Mouse (Mus musculus) midbrain, embryonic 13.5 days (tissue): ENCODE measurements around the gene Snip1. TPM values are rescaled to one million over a fixed set of nuclear protein-coding genes. Genes with fewer than 3 reads are reported as not detected.
A peak's percentile ranks its signal among the peaks of the same experiment; 100 is the strongest.

ENCODE experiments used
- ATAC-seq: fragments of 200-750 bp; cut with Nextera tagmentation; 2 replicates; pipeline ENCODE4 v1.8.0; 2017; ENCODE audit warnings: mild to moderate bottlenecking, moderate TSS enrichment, moderate library complexity
- H3K27ac ChIP-seq: fragments of 300-500 bp; sonication (generic); 2 replicates; pipeline ENCODE4 v1.5.1; 2015; ENCODE audit warnings: inconsistent platforms, mild to moderate bottlenecking, moderate library complexity
- H3K27me3 ChIP-seq: fragments of 300-500 bp; sonication (generic); 2 replicates; pipeline ENCODE4 v1.6.1; 2015; ENCODE audit warnings: mild to moderate bottlenecking, inconsistent platforms
- H3K36me3 ChIP-seq: fragments of 300-500 bp; sonication (generic); 2 replicates; pipeline ENCODE4 v1.6.1; 2015; ENCODE audit warnings: mild to moderate bottlenecking, inconsistent platforms
- H3K4me1 ChIP-seq: fragments of 300-500 bp; sonication (generic); replicated peaks from 2 replicates; pipeline ENCODE4 v1.6.1; 2015; ENCODE audit warnings: inconsistent platforms
- H3K4me2 ChIP-seq: fragments of 300-500 bp; sonication (generic); replicated peaks from 2 replicates; pipeline ENCODE4 v1.6.1; 2015; ENCODE audit warnings: moderate library complexity, mild to moderate bottlenecking, inconsistent platforms
- H3K4me3 ChIP-seq: fragments of 300-500 bp; sonication (generic); replicated peaks from 2 replicates; pipeline ENCODE4 v1.5.1; 2015; ENCODE audit warnings: mild to moderate bottlenecking, inconsistent platforms
- H3K9ac ChIP-seq: fragments of 300-500 bp; sonication (generic); replicated peaks from 2 replicates; pipeline ENCODE4 v1.6.1; 2015; ENCODE audit warnings: mild to moderate bottlenecking, inconsistent platforms
- H3K9me3 ChIP-seq: fragments of 300-500 bp; sonication (generic); 2 replicates; pipeline ENCODE4 v1.6.1; 2016; ENCODE audit warnings: mild to moderate bottlenecking, inconsistent platforms
- WGBS: fragments of 180-500 bp; shearing (Covaris S2); methylation state at CpG from one replicate; pipeline ENCODE4 v1.1.7; 2015; 5-methylcytosine and 5-hydroxymethylcytosine counted together
- polyA plus RNA-seq: library from polyadenylated mRNA; unstranded; fragments of >200 nt; fragmentation: Nextera tagmentation; extraction: Ambion mirVana; gene quantifications from 2 replicates; pipeline ENCODE4 v1.2.1, GENCODE M21; 2015

Snip1 gene
- polyA plus RNA-seq, 1 experiment from 2014 or later, result 28.5 TPM

DNA sequence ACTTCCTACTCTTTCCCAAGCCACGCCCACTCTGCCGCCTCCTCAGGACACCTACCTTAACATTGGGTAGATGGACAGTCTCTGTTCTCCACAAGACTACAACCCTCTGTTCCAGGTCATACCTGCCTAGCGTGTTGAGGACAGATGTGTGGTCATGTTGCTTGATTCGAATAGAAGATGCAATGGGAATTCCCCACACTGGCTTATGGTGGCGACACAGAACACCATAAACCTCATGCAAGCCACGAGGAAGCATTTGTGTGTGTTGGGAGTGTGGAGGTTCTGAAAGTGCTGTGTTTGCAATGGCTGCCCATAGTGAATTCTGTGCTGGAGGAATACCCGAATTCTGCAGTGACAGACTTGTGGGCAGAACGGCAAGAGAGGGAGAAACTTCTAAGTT lies 2.6 kb upstream of the Snip1 start:
- Histone ChIP-seq H3K4me2 (no peak overlapping the region), H3K36me3 (peaks cover 8% of the 10 kb centered on the region), H3K4me1 (peaks cover 22% of the 10 kb centered on the region), H3K27me3 (peaks cover 5% of the 10 kb centered on the region; the same call in 1 of the 2 replicates), H3K27ac (no peak overlapping the region), H3K4me3 (no peak overlapping the region), H3K9ac (no peak overlapping the region), H3K9me3 (no peaks in the 10 kb centered on the region)
- no peak for ATAC-seq
- WGBS, result 75% methylated on average over 8 of the region's 8 CpGs

DNA sequence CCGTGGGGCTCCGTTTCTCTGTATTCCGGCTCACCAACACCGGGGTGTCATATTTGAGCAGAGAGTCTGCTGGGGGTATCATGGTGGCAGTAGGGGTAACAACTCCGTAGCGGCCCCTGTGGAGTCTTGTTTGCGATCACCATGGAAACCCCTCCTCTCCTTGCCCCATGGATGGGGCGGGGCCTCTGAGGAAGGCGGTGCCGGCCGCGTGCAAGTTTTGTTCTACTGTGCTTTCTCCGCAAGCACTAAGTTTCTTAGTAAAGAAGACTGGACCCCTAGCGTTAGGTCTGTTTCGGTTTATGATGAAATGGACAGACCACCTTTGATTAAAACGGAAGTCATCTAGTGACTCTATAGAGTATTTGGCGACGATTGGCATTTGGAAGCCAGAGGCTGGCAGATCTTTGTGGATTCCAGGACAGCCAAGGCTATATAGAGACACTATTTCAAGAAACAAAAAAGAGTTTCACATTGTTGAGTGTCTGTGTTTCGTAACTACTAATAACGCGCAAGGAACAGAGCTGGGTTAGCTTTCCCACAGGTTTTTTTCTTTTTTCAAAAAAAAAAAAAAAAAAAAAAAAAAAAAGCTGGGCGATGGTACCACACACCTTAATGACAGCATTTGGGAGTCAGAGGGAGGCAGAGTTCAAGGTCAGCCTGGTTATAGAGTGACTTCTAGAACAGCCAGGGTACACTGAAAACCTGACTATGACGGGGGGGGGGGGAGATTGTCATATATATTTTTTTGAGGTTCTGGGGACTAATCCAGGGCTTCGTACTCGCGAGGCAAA lies 760 bp upstream of the Snip1 start, which contains the start of gene Dnali1:
Gene Dnali1 (minus strand): TSS at position 187 of the 791 bp plus-strand sequence.
- Histone ChIP-seq H3K36me3 (peaks cover 26% of the 10 kb centered on the region), H3K4me2 (peak within 1 kb of the TSS; percentile 95), H3K27ac (peak within 1 kb of the TSS; percentile 62; the same call in 1 of the 2 replicates), H3K9me3 (no peaks in the 10 kb centered on the region), H3K27me3 (peaks cover 5% of the 10 kb centered on the region; the same call in 1 of the 2 replicates), H3K4me3 (peak within 1 kb of the TSS; percentile 93), H3K4me1 (peaks cover 20% of the 10 kb centered on the region), H3K9ac (peak within 1 kb of the TSS; percentile 90)
- peak; percentile 31; the same call in 1 of the 2 replicates for ATAC-seq
- 2% methylated on average over 26 of the region's 26 CpGs for WGBS

DNA sequence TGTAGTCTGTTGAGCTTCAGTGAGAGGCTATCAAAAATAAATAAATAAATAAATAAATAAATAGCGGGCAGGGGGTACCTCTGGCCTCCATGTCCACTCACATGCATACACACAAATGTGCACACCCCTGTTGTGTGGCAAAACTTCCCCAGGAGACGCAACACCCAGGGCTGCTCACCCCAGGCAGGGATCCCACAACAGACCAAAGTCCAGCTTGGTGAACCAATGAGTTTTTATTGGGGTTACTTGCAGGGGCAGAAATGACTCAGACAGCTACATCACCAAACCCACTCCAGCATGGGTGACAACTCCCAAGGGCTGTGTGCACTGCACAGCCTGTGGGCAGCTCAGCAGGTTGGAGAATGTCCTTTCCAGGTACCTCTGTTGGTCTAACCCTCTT lies 11.2 kb downstream of the Snip1 start:
- Histone ChIP-seq H3K36me3 (peaks cover 51% of the 10 kb centered on the region), H3K27me3 (no peaks in the 10 kb centered on the region), H3K4me2 (no peak overlapping the region), H3K9ac (no peak overlapping the region), H3K9me3 (no peaks in the 10 kb centered on the region), H3K4me1 (no peaks in the 10 kb centered on the region), H3K27ac (no peak overlapping the region), H3K4me3 (no peak overlapping the region)
- no peak for ATAC-seq
- whole genome bisulfite sequencing, result 90% methylated on average over 2 of the region's 2 CpGs

DNA sequence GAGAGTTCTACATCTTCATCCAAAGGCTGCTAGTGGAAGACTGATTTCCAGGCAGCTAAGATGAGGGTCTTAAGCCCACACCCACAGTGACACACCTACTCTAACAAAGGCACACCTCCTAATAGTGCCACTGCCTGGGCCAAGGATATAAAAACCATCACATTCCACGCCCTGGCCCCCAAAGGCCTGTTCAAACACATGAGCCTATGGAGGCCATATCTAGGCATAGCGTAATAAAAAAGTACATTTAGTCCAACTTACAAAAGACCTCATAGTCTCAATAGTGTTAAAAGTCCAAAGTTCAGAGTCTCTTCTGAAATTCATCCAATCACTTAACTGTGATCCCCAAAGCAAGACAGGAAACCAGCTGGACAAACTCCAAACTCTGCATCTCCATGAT lies 12.2 kb downstream of the Snip1 start:
- no peak for ATAC-seq
- Histone ChIP-seq H3K27ac (no peak overlapping the region), H3K4me1 (peaks cover 2% of the 10 kb centered on the region; the same call in 1 of the 2 replicates), H3K27me3 (no peaks in the 10 kb centered on the region), H3K36me3 (peaks cover 41% of the 10 kb centered on the region), H3K9ac (no peak overlapping the region), H3K9me3 (no peaks in the 10 kb centered on the region), H3K4me3 (no peak overlapping the region), H3K4me2 (no peak overlapping the region)
- WGBS, result 87% methylated on average over 2 of the region's 2 CpGs

DNA sequence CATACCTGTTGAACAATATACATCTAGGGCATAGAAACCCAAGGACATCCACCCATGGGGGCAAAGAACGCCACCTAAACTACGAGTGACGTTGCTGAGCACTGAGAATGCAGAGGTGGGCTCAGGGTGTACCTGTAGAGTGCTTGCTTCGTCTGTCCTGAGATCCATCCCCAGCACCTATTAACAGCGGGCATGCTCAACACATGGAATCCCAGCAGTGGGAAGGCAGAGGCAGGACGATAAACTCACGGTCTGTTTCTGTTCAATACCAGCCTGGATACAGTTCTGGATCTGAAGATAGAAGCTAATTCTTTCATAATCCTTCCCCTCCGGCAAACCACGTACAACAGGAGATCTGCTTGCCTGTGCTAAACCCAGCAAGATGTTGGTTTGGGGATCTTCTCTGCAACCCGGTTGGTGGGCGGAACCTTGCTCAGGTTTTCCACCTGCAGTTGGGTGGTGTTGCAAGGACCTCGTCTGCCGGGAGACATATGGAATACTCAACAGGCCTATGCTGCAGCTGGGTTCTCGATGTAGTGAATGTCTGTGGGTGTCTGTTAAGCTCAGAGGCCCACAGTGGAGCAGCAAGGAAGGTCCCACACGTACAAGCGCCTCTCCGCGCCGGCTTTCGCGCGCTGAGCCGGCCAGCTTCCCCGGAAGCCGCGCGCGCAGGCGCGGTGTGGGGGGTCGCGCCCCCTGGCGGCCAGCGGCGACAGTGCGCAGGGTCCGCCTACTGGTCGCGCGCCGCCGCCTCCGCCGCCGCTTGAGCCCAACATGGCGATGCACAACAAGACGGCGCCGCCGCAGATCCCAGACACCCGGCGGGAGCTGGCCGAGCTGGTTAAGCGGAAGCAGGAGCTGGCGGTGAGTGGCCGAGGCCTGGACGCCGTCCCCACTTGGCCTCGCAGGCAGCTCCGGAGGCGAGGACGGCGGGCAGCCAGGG lies 18.2 kb downstream of the Snip1 start, which contains the start of gene Meaf6:
Gene Meaf6 (plus strand): TSS at position 732 of the 943 bp plus-strand sequence.
- H3K4me2 ChIP-seq, result peak within 1 kb of the TSS; percentile 82
- H3K9me3 ChIP-seq, result no peaks in the 10 kb centered on the region
- H3K27ac ChIP-seq, result peak within 1 kb of the TSS; percentile 99
- 1% methylated on average over 63 of the region's 63 CpGs for WGBS
- H3K9ac ChIP-seq, result peak within 1 kb of the TSS; percentile 92
- peaks cover 31% of the 10 kb centered on the region for H3K36me3 ChIP-seq
- H3K27me3 ChIP-seq, result no peaks in the 10 kb centered on the region
- peak; percentile 92 for ATAC-seq
- H3K4me3 ChIP-seq, result peak within 1 kb of the TSS; percentile 88
- peaks cover 29% of the 10 kb centered on the region for H3K4me1 ChIP-seq

DNA sequence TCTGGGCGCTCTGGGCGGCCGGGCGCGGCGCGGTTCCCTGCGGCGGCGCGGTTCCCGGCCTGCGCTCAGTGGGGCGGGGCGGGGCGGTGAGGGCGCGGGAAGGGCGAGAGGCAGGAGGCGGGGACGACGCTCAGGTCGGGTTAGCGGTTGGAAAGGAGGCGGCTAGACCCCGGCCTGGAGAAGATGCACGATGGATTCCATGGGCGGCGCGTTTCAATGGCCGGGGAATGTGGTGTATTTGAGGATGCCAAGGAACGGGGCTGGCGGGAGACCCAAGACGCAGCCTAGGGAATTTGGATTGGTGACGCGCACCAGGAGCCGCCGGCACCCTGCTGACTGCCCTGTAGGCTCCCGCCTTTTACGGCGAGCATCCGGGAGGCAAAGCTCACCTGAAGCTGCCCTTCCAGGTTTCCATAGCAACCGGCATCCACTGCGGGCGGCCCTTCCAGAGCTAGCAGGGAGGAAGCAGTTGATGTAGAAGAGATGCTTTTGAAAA lies 18.9 kb downstream of the Snip1 start:
- H3K36me3 ChIP-seq, result peaks cover 39% of the 10 kb centered on the region
- no peaks in the 10 kb centered on the region for H3K9me3 ChIP-seq
- H3K4me1 ChIP-seq, result peaks cover 29% of the 10 kb centered on the region
- peak overlapping the region; percentile 88 for H3K4me3 ChIP-seq
- H3K27ac ChIP-seq, result peak overlapping the region; percentile 99
- under 1% methylated on average over 45 of the region's 45 CpGs for WGBS
- peak overlapping the region; percentile 82 for H3K4me2 ChIP-seq
- no peaks in the 10 kb centered on the region for H3K27me3 ChIP-seq
- H3K9ac ChIP-seq, result peak overlapping the region; percentile 92
- peak; percentile 94 for ATAC-seq

DNA sequence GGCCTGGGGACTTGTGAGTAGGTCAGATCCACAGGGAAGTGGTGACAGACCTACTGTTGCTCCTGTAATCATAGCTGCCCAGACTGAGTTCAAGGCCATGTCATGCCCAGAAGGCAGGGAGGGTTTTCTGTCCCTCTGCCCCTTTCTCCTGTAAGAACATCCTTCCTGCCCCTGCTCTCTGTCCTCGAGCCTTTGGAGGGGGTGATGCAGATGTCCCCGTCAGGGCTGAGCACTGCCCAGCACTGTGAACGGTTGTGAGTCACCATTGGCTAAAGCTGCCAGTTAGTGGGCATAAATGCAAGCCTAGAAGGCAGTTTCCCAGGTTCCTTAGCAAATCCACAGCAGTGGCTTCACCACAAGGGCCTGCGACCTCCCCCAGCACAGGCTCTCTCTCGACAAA lies 26.6 kb downstream of the Snip1 start:
- Histone ChIP-seq H3K27ac (no peak overlapping the region), H3K9ac (no peak overlapping the region), H3K9me3 (no peaks in the 10 kb centered on the region), H3K4me2 (no peak overlapping the region), H3K4me1 (no peaks in the 10 kb centered on the region), H3K27me3 (no peaks in the 10 kb centered on the region), H3K4me3 (no peak overlapping the region), H3K36me3 (peaks cover 68% of the 10 kb centered on the region)
- ATAC-seq, result no peak
- 91% methylated on average over 5 of the region's 5 CpGs for WGBS

DNA sequence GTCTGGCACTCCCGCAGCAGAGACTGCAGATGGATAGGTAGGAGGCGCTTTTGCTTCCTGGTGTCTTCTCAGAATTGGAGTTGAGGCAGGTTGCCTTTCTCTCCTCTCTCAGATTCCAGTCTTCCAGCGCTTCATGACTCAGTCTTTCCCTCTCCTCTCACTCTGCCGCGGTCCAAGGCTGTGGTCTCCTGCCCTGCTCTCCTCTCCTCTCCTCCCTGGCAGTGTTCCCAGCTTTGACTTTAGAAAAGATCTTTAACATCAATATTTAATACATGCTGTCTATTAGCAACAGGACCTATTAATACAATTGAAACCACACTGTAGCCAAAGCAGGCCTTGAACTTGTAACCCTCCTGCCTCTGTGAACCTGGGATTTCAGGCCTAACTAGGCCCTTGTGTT lies 29.6 kb downstream of the Snip1 start:
- no peak overlapping the region for H3K9ac ChIP-seq
- 91% methylated on average over 5 of the region's 5 CpGs for WGBS
- H3K27me3 ChIP-seq, result no peaks in the 10 kb centered on the region
- ATAC-seq, result no peak
- H3K36me3 ChIP-seq, result peaks cover 42% of the 10 kb centered on the region
- H3K4me2 ChIP-seq, result no peak overlapping the region
- no peak overlapping the region for H3K27ac ChIP-seq
- H3K4me3 ChIP-seq, result no peak overlapping the region
- no peaks in the 10 kb centered on the region for H3K9me3 ChIP-seq
- no peaks in the 10 kb centered on the region for H3K4me1 ChIP-seq

DNA sequence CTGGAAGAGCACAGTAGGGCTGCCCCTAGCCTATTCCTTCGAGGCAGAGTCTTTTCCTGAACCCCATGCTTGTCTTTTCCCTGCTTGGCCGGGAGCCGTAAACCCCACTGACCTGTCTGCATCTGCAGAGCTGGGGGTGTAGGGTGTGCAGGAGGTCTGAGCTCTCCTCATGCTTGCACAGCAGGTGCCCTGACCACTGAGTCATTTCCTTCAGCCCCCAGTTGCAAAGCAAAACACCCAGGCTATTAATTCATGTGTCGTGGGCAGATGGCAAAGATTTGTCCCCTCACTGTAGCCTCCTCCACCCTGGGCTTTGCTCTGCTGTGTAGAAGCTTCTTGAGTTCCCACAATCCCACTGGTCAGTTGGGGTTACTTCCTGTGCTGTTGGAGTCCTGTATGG lies 30.9 kb downstream of the Snip1 start:
- Histone ChIP-seq H3K9ac (no peak overlapping the region), H3K9me3 (no peaks in the 10 kb centered on the region)
- WGBS, result 83% methylated on average over 4 of the region's 4 CpGs

DNA sequence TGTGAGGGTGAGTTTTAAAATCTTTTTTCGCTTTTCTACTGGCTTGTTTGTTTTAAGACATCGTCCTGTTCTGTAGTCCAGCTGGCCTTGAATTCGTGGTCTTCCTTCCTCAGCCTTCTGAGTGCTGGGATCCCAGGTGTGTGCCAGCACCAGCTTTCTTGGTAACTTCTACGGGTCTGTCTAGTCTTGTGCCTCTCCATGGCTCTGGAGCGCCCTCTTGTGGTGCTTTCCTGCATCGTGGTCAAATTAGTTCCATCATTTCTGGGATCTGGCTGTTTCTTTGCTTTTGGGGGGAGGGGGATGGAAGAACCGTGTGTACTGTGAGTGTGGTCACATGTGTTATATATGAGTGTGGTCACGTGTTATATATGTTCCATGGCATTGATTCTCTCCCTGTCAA lies 33.0 kb downstream of the Snip1 start:
- no peak overlapping the region for H3K4me2 ChIP-seq

More for the DNA sequence above, 30.9 kb downstream of the Snip1 start:
- no peak for ATAC-seq
- Histone ChIP-seq H3K4me1 (no peaks in the 10 kb centered on the region), H3K36me3 (peaks cover 28% of the 10 kb centered on the region), H3K27ac (no peak overlapping the region), H3K27me3 (no peaks in the 10 kb centered on the region), H3K4me2 (no peak overlapping the region), H3K4me3 (no peak overlapping the region)

DNA sequence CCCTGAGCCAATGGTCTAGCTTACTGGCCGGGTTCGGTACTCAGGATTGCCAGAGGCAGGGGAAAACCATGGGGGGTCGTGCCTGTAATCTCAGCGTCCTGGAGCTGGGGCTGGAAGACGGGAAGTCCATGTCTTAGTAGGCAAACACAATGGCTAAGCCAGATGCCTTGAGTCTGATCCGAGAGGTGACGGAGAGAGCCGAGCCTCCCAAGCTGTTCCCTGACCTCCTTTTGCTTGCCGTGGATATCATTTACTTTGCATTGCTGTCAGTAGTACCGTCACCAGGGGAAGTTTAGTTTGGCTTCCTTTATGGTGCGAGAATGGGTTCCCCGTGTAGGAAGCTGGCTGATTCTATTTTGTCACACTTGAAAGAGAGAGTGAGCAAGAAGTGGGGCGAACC lies 34.9 kb downstream of the Snip1 start:
- Histone ChIP-seq H3K27ac (no peak overlapping the region), H3K4me1 (no peaks in the 10 kb centered on the region), H3K4me2 (no peak overlapping the region), H3K4me3 (no peak overlapping the region), H3K9ac (no peak overlapping the region), H3K36me3 (peaks cover 42% of the 10 kb centered on the region), H3K27me3 (no peaks in the 10 kb centered on the region), H3K9me3 (no peaks in the 10 kb centered on the region)
- ATAC-seq, result no peak
- 73% methylated on average over 13 of the region's 13 CpGs for WGBS

More for the DNA sequence above, 33.0 kb downstream of the Snip1 start:
- no peaks in the 10 kb centered on the region for H3K27me3 ChIP-seq
- no peak overlapping the region for H3K9ac ChIP-seq
- H3K4me1 ChIP-seq, result no peaks in the 10 kb centered on the region
- H3K4me3 ChIP-seq, result no peak overlapping the region
- WGBS, result 13% methylated on average over 8 of the region's 8 CpGs
- no peak overlapping the region for H3K27ac ChIP-seq
- no peaks in the 10 kb centered on the region for H3K9me3 ChIP-seq
- ATAC-seq, result 0 out of 2 replicates have a peak, but pooled peaks have one; percentile 55
- H3K36me3 ChIP-seq, result peaks cover 28% of the 10 kb centered on the region
